Mouse (Mus musculus): ENCODE measurements around the gene Kcnk10.

DNA sequence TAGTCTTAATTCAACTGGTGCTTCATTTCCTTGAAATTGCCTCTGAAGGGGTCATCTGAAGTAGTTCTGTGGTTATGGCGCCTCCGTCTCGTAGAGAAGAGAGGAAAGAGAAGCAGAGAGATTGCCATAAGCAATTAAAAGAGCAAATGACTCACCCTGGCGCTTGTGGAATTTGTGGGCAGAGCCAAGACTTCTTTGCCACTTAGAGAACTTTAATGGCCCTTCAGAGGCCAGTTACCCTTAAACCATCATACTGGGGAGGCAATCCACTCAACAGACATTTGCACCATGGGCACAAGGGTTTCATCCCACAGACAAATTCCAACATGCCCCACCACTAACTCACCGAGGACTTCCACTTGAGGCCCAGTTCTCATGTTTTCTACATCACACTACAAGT, 41.4 kb downstream of the Kcnk10 start:
- TF ChIP-seq CTCF (conservative IDR thresholded peaks at IDR 0.05; ENCODE audit: low read length) (no peak), NANOG (IDR thresholded peaks at IDR 0.05; ENCODE audit: borderline replicate concordance, low read length) (no peak)
